Mouse (Mus musculus): ENCODE data around the gene Ctdspl. TPM values are rescaled to one million over a fixed set of nuclear protein-coding genes. Genes with fewer than 3 reads are reported as not detected.

The Ctdspl gene
- polyA plus RNA-seq, 1 experiment from 2014 or later, result 13.6 TPM

DNA sequence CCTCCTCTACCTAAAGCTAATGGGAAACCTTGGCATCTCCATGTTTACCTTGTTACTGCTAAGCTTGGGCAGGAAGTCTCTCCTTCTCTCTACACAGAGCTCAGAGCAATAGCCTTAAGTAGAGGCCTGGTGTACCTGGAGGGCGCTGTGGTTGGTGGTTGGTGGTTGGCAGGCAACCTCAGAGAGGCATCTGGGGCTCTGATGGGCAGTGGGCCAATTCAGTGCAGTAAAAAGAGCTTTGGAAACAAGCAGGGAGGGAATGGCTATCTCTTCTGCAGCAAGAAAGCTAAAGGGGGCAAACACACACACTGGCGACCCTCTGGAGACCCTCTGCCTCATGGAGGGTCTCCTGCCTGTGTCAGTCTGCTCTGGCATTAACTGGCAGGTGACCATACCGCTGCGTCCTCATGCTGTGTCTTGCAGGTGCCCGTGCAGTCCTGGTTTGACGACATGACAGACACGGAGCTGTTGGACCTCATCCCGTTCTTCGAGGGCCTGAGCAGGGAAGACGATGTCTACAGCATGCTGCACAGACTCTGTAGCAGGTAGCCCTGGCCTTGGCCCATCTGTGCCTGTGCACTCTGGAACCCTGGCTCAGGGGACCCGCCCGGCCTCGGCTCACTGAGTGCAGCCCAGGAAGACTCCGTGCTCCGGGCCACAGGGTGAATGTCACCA is 114.0 kb downstream of the Ctdspl start:
- H3K4me3 ChIP-seq (ENCODE audit: low read depth, low read length), result no peak overlapping the region
- no peak overlapping the region for H3K27ac ChIP-seq (replicated peaks; ENCODE audit: low read depth, low read length)
- H3K36me3 ChIP-seq (ENCODE audit: control insufficient read depth, insufficient read depth, low read length), result peaks cover 4% of the 10 kb centered on the region
- H3K27me3 ChIP-seq (ENCODE audit: control insufficient read depth, insufficient read depth, low read length), result no peaks in the 10 kb centered on the region
- H3K4me2 ChIP-seq (ENCODE audit: low read depth, severe bottlenecking), result no peak overlapping the region
- 95% methylated on average over 15 of the region's 15 CpGs for WGBS
- no peak for ATAC-seq (ENCODE audit: insufficient number of reproducible peaks, low FRiP score, low TSS enrichment, low read depth)
- H3K4me1 ChIP-seq (ENCODE audit: control insufficient read depth, insufficient read depth, low read length), result no peaks in the 10 kb centered on the region
- DNase-seq (ENCODE audit: low spot score), result no peak
- H3K9me3 ChIP-seq (ENCODE audit: control insufficient read depth, low read length), result no peaks in the 10 kb centered on the region
- H3K9ac ChIP-seq (ENCODE audit: low read length), result no peak overlapping the region

DNA sequence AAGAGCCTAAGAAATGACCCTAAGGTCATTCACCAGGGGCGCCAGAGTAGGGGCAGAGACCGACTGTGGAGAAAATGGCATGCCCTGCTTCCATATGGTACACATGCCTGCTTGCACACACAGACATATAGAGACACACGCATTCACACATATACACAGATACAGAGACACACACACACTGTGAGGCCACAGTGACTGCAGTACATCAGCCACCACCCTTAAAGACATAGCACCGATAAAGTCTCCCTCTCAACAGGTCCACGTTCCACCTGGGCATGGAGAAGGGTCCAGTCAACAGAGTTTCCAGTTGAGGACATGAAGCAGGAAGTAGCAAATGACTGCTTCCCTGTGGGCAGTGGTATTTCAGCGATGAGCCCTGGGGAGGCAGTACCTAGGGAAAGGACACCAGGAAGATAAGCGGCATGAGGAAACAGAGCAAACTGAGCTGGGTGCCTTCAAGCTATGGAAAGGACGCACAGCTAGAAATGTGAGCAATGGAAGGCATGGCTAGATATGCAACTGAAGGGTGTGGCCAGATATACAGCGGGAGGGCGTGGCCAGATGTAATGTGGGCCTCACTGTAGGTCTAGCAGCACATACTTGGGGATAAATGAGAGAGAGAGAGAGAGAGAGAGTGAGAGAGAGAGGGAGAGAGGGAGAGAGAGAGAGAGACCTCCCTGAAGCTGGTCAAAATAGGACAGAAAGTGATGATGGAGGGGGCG is 122.1 kb downstream of the Ctdspl start:
- Histone ChIP-seq H3K36me3 (ENCODE audit: control insufficient read depth, insufficient read depth, low read length) (no peaks in the 10 kb centered on the region), H3K4me1 (ENCODE audit: control insufficient read depth, insufficient read depth, low read length) (peaks cover 6% of the 10 kb centered on the region; the same call in 1 of the 2 replicates), H3K27me3 (ENCODE audit: control insufficient read depth, insufficient read depth, low read length) (no peaks in the 10 kb centered on the region), H3K27ac (replicated peaks; ENCODE audit: low read depth, low read length) (no peak overlapping the region), H3K9ac (ENCODE audit: low read length) (no peak overlapping the region), H3K4me3 (ENCODE audit: low read depth, low read length) (no peak overlapping the region), H3K9me3 (ENCODE audit: control insufficient read depth, low read length) (no peaks in the 10 kb centered on the region), H3K4me2 (ENCODE audit: low read depth, severe bottlenecking) (no peak overlapping the region)
- ATAC-seq (ENCODE audit: insufficient number of reproducible peaks, low FRiP score, low TSS enrichment, low read depth) (no peak), DNase-seq (ENCODE audit: low spot score) (no peak)
- WGBS, result 74% methylated on average over 11 of the region's 11 CpGs

DNA sequence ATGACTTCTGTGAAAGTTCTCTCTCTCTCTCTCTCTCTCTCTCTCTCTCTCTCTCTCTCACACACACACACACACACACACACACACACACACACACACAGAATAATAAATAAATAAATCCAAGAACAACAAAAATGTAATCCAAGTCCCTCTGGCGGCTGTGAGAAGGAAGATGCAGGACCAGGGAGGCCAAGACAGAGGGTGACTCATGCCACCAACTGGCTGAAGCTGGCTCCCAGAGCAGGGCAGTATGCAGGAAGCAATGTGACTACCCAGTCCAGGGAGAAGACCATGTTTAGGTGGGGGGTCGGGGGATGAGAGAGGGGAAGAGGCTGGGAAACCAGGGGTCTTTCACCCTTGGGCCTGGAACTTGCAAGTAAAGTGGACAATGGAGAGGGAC is 124.9 kb downstream of the Ctdspl start:
- Histone ChIP-seq H3K4me2 (ENCODE audit: low read depth, severe bottlenecking) (no peak overlapping the region), H3K9me3 (ENCODE audit: control insufficient read depth, low read length) (no peaks in the 10 kb centered on the region), H3K4me3 (ENCODE audit: low read depth, low read length) (no peak overlapping the region), H3K27me3 (ENCODE audit: control insufficient read depth, insufficient read depth, low read length) (no peaks in the 10 kb centered on the region), H3K36me3 (ENCODE audit: control insufficient read depth, insufficient read depth, low read length) (no peaks in the 10 kb centered on the region), H3K4me1 (ENCODE audit: control insufficient read depth, insufficient read depth, low read length) (peaks cover 14% of the 10 kb centered on the region), H3K9ac (ENCODE audit: low read length) (no peak overlapping the region), H3K27ac (replicated peaks; ENCODE audit: low read depth, low read length) (no peak overlapping the region)
- ATAC-seq (ENCODE audit: insufficient number of reproducible peaks, low FRiP score, low TSS enrichment, low read depth) (no peak), DNase-seq (ENCODE audit: low spot score) (no peak)
- 76% methylated on average over 2 of the region's 2 CpGs for WGBS

GRCm38 (mm10) chr9:119052154-119052944 is 126.1 kb downstream of the Ctdspl start, which contains the start of gene Vill:
Vill (plus strand) TSS chr9:119052778.
- Histone ChIP-seq H3K27ac (replicated peaks; ENCODE audit: low read depth, low read length) (no peak within 1 kb of the TSS; the same call in 1 of the 2 replicates), H3K27me3 (ENCODE audit: control insufficient read depth, insufficient read depth, low read length) (no peaks in the 10 kb centered on the region), H3K9ac (ENCODE audit: low read length) (peak within 1 kb of the TSS; percentile 61), H3K4me2 (ENCODE audit: low read depth, severe bottlenecking) (peak within 1 kb of the TSS; percentile 83), H3K4me1 (ENCODE audit: control insufficient read depth, insufficient read depth, low read length) (peaks cover 14% of the 10 kb centered on the region), H3K9me3 (ENCODE audit: control insufficient read depth, low read length) (no peaks in the 10 kb centered on the region), H3K36me3 (ENCODE audit: control insufficient read depth, insufficient read depth, low read length) (no peaks in the 10 kb centered on the region), H3K4me3 (ENCODE audit: low read depth, low read length) (peak within 1 kb of the TSS; percentile 49)
- 16% methylated on average over 22 of the region's 22 CpGs for WGBS
- DNase-seq (ENCODE audit: low spot score), result peak; percentile 85
- ATAC-seq (ENCODE audit: insufficient number of reproducible peaks, low FRiP score, low TSS enrichment, low read depth), result peak; percentile 96

DNA sequence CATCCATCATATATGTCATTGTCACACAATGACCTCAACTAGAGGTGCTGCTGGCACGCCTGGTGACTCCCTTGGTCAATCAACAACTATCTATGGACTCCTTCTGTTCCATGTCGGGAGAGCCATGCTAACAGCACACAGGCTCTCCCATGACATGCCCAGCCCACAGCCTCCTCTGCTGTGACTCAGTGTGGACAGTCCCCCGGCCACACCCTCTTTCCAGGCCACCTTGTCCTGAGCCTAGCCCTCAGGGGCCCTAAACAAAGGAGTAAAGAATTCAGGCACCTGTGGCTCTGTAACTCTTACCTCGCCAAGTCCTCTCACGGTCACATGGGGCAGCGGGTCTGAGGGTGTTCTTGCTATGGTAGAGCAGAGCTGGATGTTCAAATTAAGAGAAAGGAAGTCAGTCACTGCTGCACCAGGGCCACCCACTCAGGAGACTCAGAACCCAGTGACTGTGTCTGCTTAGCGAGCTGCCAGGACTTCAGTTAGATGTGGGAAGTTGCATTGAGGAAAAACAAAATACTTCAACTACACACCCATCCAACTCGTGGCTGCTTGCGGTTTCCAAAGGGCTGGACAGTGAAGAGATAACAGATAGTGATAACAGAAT is 127.8 kb downstream of the Ctdspl start:
- Histone ChIP-seq H3K27me3 (ENCODE audit: control insufficient read depth, insufficient read depth, low read length) (no peaks in the 10 kb centered on the region), H3K4me1 (ENCODE audit: control insufficient read depth, insufficient read depth, low read length) (peaks cover 14% of the 10 kb centered on the region), H3K4me2 (ENCODE audit: low read depth, severe bottlenecking) (0 out of 2 replicates have a peak overlapping the region, but pooled peaks have one; percentile 83), H3K9me3 (ENCODE audit: control insufficient read depth, low read length) (no peaks in the 10 kb centered on the region), H3K9ac (ENCODE audit: low read length) (no peak overlapping the region), H3K36me3 (ENCODE audit: control insufficient read depth, insufficient read depth, low read length) (no peaks in the 10 kb centered on the region), H3K4me3 (ENCODE audit: low read depth, low read length) (no peak overlapping the region; the same call in 1 of the 2 replicates), H3K27ac (replicated peaks; ENCODE audit: low read depth, low read length) (no peak overlapping the region)
- ATAC-seq (ENCODE audit: insufficient number of reproducible peaks, low FRiP score, low TSS enrichment, low read depth) (no peak), DNase-seq (ENCODE audit: low spot score) (no peak)
- 84% methylated on average over 9 of the region's 9 CpGs for WGBS

GRCm38 (mm10) chr9:119055336-119055735 is 129.1 kb downstream of the Ctdspl start:
- no peak overlapping the region for H3K4me2 ChIP-seq (ENCODE audit: low read depth, severe bottlenecking)
- no peak for ATAC-seq (ENCODE audit: insufficient number of reproducible peaks, low FRiP score, low TSS enrichment, low read depth)
- H3K27me3 ChIP-seq (ENCODE audit: control insufficient read depth, insufficient read depth, low read length), result no peaks in the 10 kb centered on the region
- 88% methylated on average over 4 of the region's 4 CpGs for WGBS
- no peaks in the 10 kb centered on the region for H3K36me3 ChIP-seq (ENCODE audit: control insufficient read depth, insufficient read depth, low read length)
- no peak overlapping the region for H3K4me3 ChIP-seq (ENCODE audit: low read depth, low read length)
- no peak for DNase-seq (ENCODE audit: low spot score)
- no peaks in the 10 kb centered on the region for H3K9me3 ChIP-seq (ENCODE audit: control insufficient read depth, low read length)
- no peak overlapping the region for H3K27ac ChIP-seq (replicated peaks; ENCODE audit: low read depth, low read length)
- no peak overlapping the region for H3K9ac ChIP-seq (ENCODE audit: low read length)
- peaks cover 14% of the 10 kb centered on the region for H3K4me1 ChIP-seq (ENCODE audit: control insufficient read depth, insufficient read depth, low read length)

GRCm38 (mm10) chr9:119058245-119058644 is 132.0 kb downstream of the Ctdspl start:
- no peak overlapping the region for H3K4me3 ChIP-seq (ENCODE audit: low read depth, low read length)
- H3K4me1 ChIP-seq (ENCODE audit: control insufficient read depth, insufficient read depth, low read length), result peaks cover 13% of the 10 kb centered on the region
- no peak overlapping the region for H3K27ac ChIP-seq (replicated peaks; ENCODE audit: low read depth, low read length)
- WGBS, result 82% methylated on average over 7 of the region's 7 CpGs
- no peaks in the 10 kb centered on the region for H3K9me3 ChIP-seq (ENCODE audit: control insufficient read depth, low read length)
- H3K27me3 ChIP-seq (ENCODE audit: control insufficient read depth, insufficient read depth, low read length), result no peaks in the 10 kb centered on the region
- ATAC-seq (ENCODE audit: insufficient number of reproducible peaks, low FRiP score, low TSS enrichment, low read depth) (no peak), DNase-seq (ENCODE audit: low spot score) (no peak)
- H3K9ac ChIP-seq (ENCODE audit: low read length), result no peak overlapping the region
- H3K4me2 ChIP-seq (ENCODE audit: low read depth, severe bottlenecking), result no peak overlapping the region
- H3K36me3 ChIP-seq (ENCODE audit: control insufficient read depth, insufficient read depth, low read length), result no peaks in the 10 kb centered on the region

DNA sequence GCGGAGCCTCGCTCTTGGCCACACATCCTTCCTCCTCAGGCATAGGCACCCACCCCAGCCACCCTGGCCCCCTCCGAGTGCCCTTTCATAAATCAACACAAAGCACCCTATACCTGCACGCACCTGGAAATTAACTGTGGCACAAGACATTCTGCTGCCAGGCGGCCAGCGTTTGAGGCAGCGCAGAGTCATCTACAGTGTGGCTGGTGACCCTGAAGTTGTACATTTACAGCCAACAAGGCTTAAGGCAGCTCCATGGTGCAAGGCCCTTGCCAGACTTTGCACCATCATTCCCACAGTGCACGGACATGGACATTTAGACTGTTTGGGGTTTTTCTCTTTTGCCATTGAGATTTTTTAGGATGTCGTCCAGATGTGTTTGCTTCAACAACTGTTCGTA is 134.4 kb downstream of the Ctdspl start:
- Histone ChIP-seq H3K4me1 (ENCODE audit: control insufficient read depth, insufficient read depth, low read length) (peaks cover 6% of the 10 kb centered on the region; the same call in 1 of the 2 replicates), H3K4me2 (ENCODE audit: low read depth, severe bottlenecking) (no peak overlapping the region), H3K27me3 (ENCODE audit: control insufficient read depth, insufficient read depth, low read length) (no peaks in the 10 kb centered on the region), H3K9ac (ENCODE audit: low read length) (no peak overlapping the region), H3K36me3 (ENCODE audit: control insufficient read depth, insufficient read depth, low read length) (no peaks in the 10 kb centered on the region), H3K27ac (replicated peaks; ENCODE audit: low read depth, low read length) (no peak overlapping the region), H3K9me3 (ENCODE audit: control insufficient read depth, low read length) (no peaks in the 10 kb centered on the region), H3K4me3 (ENCODE audit: low read depth, low read length) (no peak overlapping the region)
- ATAC-seq (ENCODE audit: insufficient number of reproducible peaks, low FRiP score, low TSS enrichment, low read depth) (no peak), DNase-seq (ENCODE audit: low spot score) (no peak)
- WGBS, result 93% methylated on average over 10 of the region's 10 CpGs

All from limb, embryonic 11.5 days (tissue).